Mouse (Mus musculus): Measurements from ENCODE around the gene Trnt1. TPM values are rescaled to one million over a fixed set of nuclear protein-coding genes. Genes with fewer than 3 reads are reported as not detected.

Gene Trnt1
- 27.4 and 28.4 TPM in 2 replicates for polyA plus RNA-seq (2012; rRNA removed)

DNA sequence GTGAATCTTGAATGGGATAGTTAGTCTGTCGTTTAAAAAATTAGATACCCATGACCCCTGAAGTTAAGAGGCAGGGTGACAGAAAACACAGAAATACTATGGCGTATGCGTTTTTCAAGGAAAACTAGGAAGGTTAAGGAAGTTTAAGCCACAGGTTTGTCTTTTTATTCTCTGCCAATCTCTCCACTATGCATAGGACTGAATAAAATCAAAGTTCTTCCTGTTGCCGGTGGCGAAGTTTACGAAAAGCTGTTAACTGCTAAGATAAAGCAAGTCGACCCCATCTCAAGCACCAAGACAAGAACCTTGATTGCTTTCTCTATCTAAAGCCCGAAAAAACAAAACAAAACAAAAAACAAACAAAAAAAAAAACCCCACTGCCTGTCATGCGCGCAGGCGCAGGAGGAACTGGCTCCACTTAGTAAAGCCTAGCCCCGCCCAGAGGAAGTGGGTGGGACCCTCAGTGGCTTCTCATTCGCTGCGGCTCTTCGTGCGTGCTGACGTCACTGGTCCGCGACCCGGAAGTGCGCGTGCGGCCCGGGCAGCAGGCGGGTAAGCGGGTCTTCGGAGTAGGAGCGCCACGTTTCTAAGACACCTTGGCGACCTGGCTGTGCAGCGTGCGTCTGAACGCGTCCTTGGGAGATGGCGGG is at the start of gene Trnt1:
Gene Trnt1, plus strand, starts transcription at position 481 of the 650 bp plus-strand sequence.
- Histone ChIP-seq H3K27ac (ENCODE audit: insufficient read depth, low read length) (no peak within 1 kb of the TSS), H3K4me3 (ENCODE audit: insufficient read depth, low read length) (peak within 1 kb of the TSS; percentile 64), H3K4me1 (ENCODE audit: control insufficient read depth, insufficient read depth, low read length) (peaks cover 2% of the 10 kb centered on the region; the same call in 1 of the 2 replicates)
- TF ChIP-seq POLR2A (IDR thresholded peaks at IDR 0.05; ENCODE audit: extremely low read depth, insufficient read depth, low read length) (peak; percentile 59; the same call in 1 of the 2 replicates), CTCF (IDR thresholded peaks at IDR 0.05; ENCODE audit: extremely low read depth, insufficient read depth, low read length) (no peak)

DNA sequence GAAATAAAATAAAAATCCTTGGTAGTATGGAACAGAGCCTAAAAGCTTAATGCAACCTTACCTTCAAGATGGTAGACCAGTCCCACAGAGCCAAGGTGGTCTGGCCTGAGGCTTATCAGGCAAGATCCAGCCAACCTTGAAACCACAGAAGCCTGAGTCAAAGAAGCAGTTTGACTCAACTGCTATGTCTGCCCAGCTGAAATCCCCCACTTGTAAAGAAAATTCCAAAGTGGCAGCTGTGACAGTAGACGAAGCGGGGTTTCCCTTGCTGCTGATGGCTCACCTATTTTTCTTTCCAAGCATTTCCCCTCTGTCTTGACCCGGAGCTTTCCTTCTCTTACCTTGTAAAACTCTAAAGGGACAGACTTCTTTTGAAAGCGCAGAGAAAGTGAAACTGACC is 43.3 kb upstream of the Trnt1 start:
- H3K27ac ChIP-seq (ENCODE audit: insufficient read depth, low read length), result no peak overlapping the region
- no peaks in the 10 kb centered on the region for H3K4me1 ChIP-seq (ENCODE audit: control insufficient read depth, insufficient read depth, low read length)
- no peak for TF ChIP-seq POLR2A (IDR thresholded peaks at IDR 0.05; ENCODE audit: extremely low read depth, insufficient read depth, low read length)
- no peak for TF ChIP-seq CTCF (IDR thresholded peaks at IDR 0.05; ENCODE audit: extremely low read depth, insufficient read depth, low read length)
- no peak overlapping the region for H3K4me3 ChIP-seq (ENCODE audit: insufficient read depth, low read length)

DNA sequence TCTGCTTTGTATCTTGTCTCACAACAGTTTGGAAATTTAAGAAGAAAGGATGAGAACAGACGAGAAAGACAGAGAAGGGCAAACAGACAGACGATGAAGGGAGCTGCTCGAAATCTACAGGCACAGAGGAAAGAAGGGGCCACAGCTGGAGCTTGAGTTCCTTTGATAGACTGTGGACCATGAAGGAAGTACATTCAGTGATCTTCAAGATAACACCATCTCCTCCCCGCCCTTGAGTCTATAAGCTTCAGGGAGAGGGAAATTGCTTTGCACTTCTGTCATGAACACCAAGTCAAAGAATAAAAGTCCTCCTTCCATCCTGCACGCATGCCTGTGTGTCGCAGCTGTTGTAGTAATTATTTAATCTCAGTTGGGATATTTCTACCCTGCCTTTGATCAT is 42.8 kb upstream of the Trnt1 start:
- no peak for TF ChIP-seq POLR2A (IDR thresholded peaks at IDR 0.05; ENCODE audit: extremely low read depth, insufficient read depth, low read length)
- TF ChIP-seq CTCF (IDR thresholded peaks at IDR 0.05; ENCODE audit: extremely low read depth, insufficient read depth, low read length), result no peak
- Histone ChIP-seq H3K27ac (ENCODE audit: insufficient read depth, low read length) (no peak overlapping the region), H3K4me1 (ENCODE audit: control insufficient read depth, insufficient read depth, low read length) (no peaks in the 10 kb centered on the region), H3K4me3 (ENCODE audit: insufficient read depth, low read length) (no peak overlapping the region)

DNA sequence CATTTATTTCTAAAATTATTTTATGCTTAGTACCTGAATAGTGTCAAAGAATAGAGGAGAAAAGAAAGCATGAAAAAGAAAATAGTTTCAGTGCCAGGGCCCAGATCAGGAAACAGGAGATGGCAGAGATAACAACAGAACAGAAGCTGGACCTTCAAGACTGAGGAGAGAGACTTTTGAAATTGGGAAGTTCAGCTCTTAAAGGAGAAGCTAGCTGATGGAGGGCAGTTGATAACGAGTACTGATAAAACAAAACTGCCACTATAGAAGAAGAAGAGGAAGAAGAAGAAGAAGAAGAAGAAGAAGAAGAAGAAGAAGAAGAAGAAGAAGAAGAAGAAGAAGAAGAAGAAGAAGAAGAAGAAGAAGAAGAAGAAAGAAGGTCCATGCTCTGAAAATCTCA is 41.2 kb upstream of the Trnt1 start:
- Histone ChIP-seq H3K4me3 (ENCODE audit: insufficient read depth, low read length) (no peak overlapping the region), H3K27ac (ENCODE audit: insufficient read depth, low read length) (no peak overlapping the region), H3K4me1 (ENCODE audit: control insufficient read depth, insufficient read depth, low read length) (no peaks in the 10 kb centered on the region)
- TF ChIP-seq POLR2A (IDR thresholded peaks at IDR 0.05; ENCODE audit: extremely low read depth, insufficient read depth, low read length) (no peak), CTCF (IDR thresholded peaks at IDR 0.05; ENCODE audit: extremely low read depth, insufficient read depth, low read length) (no peak)

- no peak overlapping the region for H3K27ac ChIP-seq (ENCODE audit: insufficient read depth, low read length)
- no peaks in the 10 kb centered on the region for H3K4me1 ChIP-seq (ENCODE audit: control insufficient read depth, insufficient read depth, low read length)
- no peak for TF ChIP-seq POLR2A (IDR thresholded peaks at IDR 0.05; ENCODE audit: extremely low read depth, insufficient read depth, low read length)
- no peak overlapping the region for H3K4me3 ChIP-seq (ENCODE audit: insufficient read depth, low read length)
These were observed 39.1 kb upstream of the Trnt1 start for GRCm38 (mm10) chr6:106729682-106730314.

DNA sequence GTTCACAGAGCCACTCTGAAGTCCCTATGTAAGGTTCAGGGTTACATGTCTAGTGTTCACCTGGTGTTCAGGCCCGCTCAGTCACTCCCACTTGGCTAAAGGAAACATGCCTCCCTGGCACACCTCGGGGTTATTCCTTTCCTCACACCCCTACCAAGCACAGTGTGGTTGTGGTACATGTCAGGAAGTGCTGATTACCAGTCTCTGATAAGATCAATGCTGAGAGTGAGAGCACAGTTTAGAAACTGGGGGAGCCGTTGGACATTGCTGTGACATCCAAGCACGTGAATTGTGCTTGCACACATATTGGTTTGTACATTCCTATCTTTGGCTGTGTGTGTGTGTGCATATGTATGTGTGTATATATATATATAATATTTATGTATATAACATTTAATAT is 36.4 kb upstream of the Trnt1 start:
- Histone ChIP-seq H3K27ac (ENCODE audit: insufficient read depth, low read length) (no peak overlapping the region), H3K4me1 (ENCODE audit: control insufficient read depth, insufficient read depth, low read length) (no peaks in the 10 kb centered on the region), H3K4me3 (ENCODE audit: insufficient read depth, low read length) (no peak overlapping the region)
- TF ChIP-seq CTCF (IDR thresholded peaks at IDR 0.05; ENCODE audit: extremely low read depth, insufficient read depth, low read length) (no peak), POLR2A (IDR thresholded peaks at IDR 0.05; ENCODE audit: extremely low read depth, insufficient read depth, low read length) (no peak)

DNA sequence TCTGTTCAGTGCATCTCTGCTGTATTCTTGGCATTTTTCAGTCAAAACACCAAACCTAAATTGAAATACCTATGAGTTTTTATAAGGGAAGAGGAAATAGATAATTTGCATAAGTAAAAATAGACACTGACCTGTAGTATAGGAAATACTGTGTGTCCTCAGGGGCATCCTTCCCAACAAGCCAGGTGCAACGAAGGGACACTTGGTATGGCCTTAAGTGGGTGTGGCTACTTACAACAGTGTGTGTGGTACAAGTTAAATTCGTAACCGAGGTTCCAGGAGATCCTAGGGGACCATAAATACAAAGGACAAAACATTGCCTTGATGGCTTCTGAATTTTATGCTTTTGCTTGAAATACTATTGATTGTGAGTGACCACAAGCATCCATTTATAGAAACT is 30.7 kb upstream of the Trnt1 start:
- TF ChIP-seq POLR2A (IDR thresholded peaks at IDR 0.05; ENCODE audit: extremely low read depth, insufficient read depth, low read length) (no peak), CTCF (IDR thresholded peaks at IDR 0.05; ENCODE audit: extremely low read depth, insufficient read depth, low read length) (no peak)
- no peaks in the 10 kb centered on the region for H3K4me1 ChIP-seq (ENCODE audit: control insufficient read depth, insufficient read depth, low read length)
- no peak overlapping the region for H3K27ac ChIP-seq (ENCODE audit: insufficient read depth, low read length)
- no peak overlapping the region for H3K4me3 ChIP-seq (ENCODE audit: insufficient read depth, low read length)

- no peaks in the 10 kb centered on the region for H3K4me1 ChIP-seq (ENCODE audit: control insufficient read depth, insufficient read depth, low read length)
- TF ChIP-seq CTCF (IDR thresholded peaks at IDR 0.05; ENCODE audit: extremely low read depth, insufficient read depth, low read length) (no peak), POLR2A (IDR thresholded peaks at IDR 0.05; ENCODE audit: extremely low read depth, insufficient read depth, low read length) (no peak)
These were observed 28.6 kb upstream of the Trnt1 start for GRCm38 (mm10) chr6:106740244-106740825.

GRCm38 (mm10) chr6:106743556-106744233 is 25.2 kb upstream of the Trnt1 start:
- no peak overlapping the region for H3K4me3 ChIP-seq (ENCODE audit: insufficient read depth, low read length)
- no peaks in the 10 kb centered on the region for H3K4me1 ChIP-seq (ENCODE audit: control insufficient read depth, insufficient read depth, low read length)
- TF ChIP-seq POLR2A (IDR thresholded peaks at IDR 0.05; ENCODE audit: extremely low read depth, insufficient read depth, low read length) (no peak), CTCF (IDR thresholded peaks at IDR 0.05; ENCODE audit: extremely low read depth, insufficient read depth, low read length) (no peak)
- no peak overlapping the region for H3K27ac ChIP-seq (ENCODE audit: insufficient read depth, low read length)

More at GRCm38 (mm10) chr6:106740244-106740825, 28.6 kb upstream of the Trnt1 start:
- no peak overlapping the region for H3K27ac ChIP-seq (ENCODE audit: insufficient read depth, low read length)
- no peak overlapping the region for H3K4me3 ChIP-seq (ENCODE audit: insufficient read depth, low read length)

All from cortical plate, adult 2 months (tissue).